Mouse (Mus musculus): ENCODE results near the gene Speer4f1. TPM values are rescaled to one million over a fixed set of nuclear protein-coding genes. Genes with fewer than 3 reads are reported as not detected.

The Speer4f1 gene
- total RNA-seq, 1 experiment from 2014 or later, result not detected

Other genes starting within 250 kb of the Speer4f1 start
- gene Speer4f2, start 102.9 kb upstream of the Speer4f1 start, total RNA-seq (2017), result not detected in 3 replicates
- not detected in 3 replicates for gene Sema3c, start 98.2 kb downstream of the Speer4f1 start, total RNA-seq (2017)

Measured in monocyte, adult 5-6 weeks (primary cell).